Mouse (Mus musculus) small intestine, adult 2 months (tissue): Measurements from ENCODE around the gene Phf20.

Source experiments
- CTCF ChIP-seq: fragments of 200-500 bp; IDR thresholded peaks from 2 replicates; pipeline ENCODE4 v1.5.1; 2012; ENCODE audit warnings: low read depth, mild to moderate bottlenecking, control low read depth, inconsistent platforms, low read length, moderate library complexity, mixed read lengths; ENCODE audit not compliant: insufficient replicate concordance, insufficient read length; ENCODE audit errors: extremely low read depth
- POLR2A ChIP-seq: fragments of 200-500 bp; IDR thresholded peaks from 2 replicates; pipeline ENCODE4 v1.6.1; 2012; ENCODE audit warnings: low read depth, mild to moderate bottlenecking, control low read depth, inconsistent platforms, low read length, moderate library complexity

DNA sequence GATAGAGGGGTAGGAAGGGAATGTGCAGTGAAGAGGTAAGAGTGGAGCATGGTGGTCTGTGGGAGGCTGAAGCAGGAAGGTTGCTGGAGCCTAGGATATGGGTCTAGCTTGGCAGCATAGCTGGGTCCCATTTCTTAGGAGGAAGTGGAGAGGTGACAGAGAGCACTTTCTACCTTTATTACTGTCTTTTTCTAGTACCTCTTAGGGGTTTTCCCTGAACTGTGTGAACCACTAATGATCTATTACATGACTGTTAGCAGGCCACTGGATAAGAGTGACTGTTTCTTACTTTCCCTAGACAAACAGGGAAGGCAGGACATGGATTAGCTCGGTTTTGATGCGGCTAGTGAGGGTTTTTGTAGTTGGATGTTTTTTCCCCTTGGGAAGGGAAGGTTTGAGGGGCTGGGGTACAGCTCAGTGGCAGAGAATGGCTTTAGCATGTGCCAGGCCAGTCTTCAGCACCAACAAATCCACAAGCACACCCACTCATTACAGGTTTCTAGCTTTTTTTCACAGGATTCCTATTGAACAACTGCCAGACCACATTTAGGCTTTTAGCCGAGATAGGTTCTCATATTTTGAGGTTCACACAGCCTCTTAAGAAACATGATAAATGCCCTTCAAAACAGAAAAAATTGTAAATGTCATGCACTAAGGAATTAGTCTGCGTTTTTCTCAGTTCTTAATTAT lies 67.1 kb downstream of the Phf20 start:
- TF ChIP-seq POLR2A = no peak
- TF ChIP-seq CTCF = no peak
